Mouse (Mus musculus) telencephalon, adult 2 months (tissue): ENCODE results near the gene Ppp1r16b.

Source experiments
- DNase-seq: peaks from one replicate; pipeline ENCODE4 v3.0.0-alpha.2; 2011; ENCODE audit warnings: low read depth, low spot score

The Ppp1r16b gene

GRCm38 (mm10) chr2:158665098-158665497 is at the start of gene Ppp1r16b:
Gene Ppp1r16b, plus strand, starts transcription at chr2:158665398.
- DNase-seq, result no peak

GRCm38 (mm10) chr2:158615702-158616101 is 49.5 kb upstream of the Ppp1r16b start:
- DNase-seq, result no peak

- DNase-seq, result no peak
Observed at GRCm38 (mm10) chr2:158616296-158616695, 48.9 kb upstream of the Ppp1r16b start.

- DNase-seq, result no peak
Observed at GRCm38 (mm10) chr2:158616790-158617189, 48.4 kb upstream of the Ppp1r16b start.

- DNase-seq, result peak; percentile 89
Observed at GRCm38 (mm10) chr2:158624718-158625222, 40.4 kb upstream of the Ppp1r16b start, which contains the start of gene Actr5. Gene Actr5, plus strand, starts transcription at chr2:158624888.

GRCm38 (mm10) chr2:158625231-158625630 is 40.0 kb upstream of the Ppp1r16b start:
- DNase-seq, result no peak

GRCm38 (mm10) chr2:158625697-158626096 is 39.5 kb upstream of the Ppp1r16b start:
- no peak for DNase-seq

GRCm38 (mm10) chr2:158628858-158629257 is 36.3 kb upstream of the Ppp1r16b start:
- DNase-seq, result no peak

GRCm38 (mm10) chr2:158629414-158629813 is 35.8 kb upstream of the Ppp1r16b start:
- no peak for DNase-seq

GRCm38 (mm10) chr2:158631873-158632272 is 33.3 kb upstream of the Ppp1r16b start:
- DNase-seq, result no peak

GRCm38 (mm10) chr2:158641869-158642268 is 23.3 kb upstream of the Ppp1r16b start:
- no peak for DNase-seq

GRCm38 (mm10) chr2:158642587-158642986 is 22.6 kb upstream of the Ppp1r16b start:
- DNase-seq, result no peak

- peak; percentile 83 for DNase-seq
Observed at GRCm38 (mm10) chr2:158643791-158644190, 21.4 kb upstream of the Ppp1r16b start.

- DNase-seq, result no peak
Observed at GRCm38 (mm10) chr2:158651159-158651908, 13.9 kb upstream of the Ppp1r16b start.

- DNase-seq, result peak; percentile 81
Observed at GRCm38 (mm10) chr2:158652985-158653384, 12.2 kb upstream of the Ppp1r16b start.

- DNase-seq, result no peak
Observed at GRCm38 (mm10) chr2:158654717-158655116, 10.5 kb upstream of the Ppp1r16b start.

- no peak for DNase-seq
Observed at GRCm38 (mm10) chr2:158655806-158656205, 9.4 kb upstream of the Ppp1r16b start.

- DNase-seq, result no peak
Observed at GRCm38 (mm10) chr2:158658822-158659221, 6.4 kb upstream of the Ppp1r16b start.

GRCm38 (mm10) chr2:158659346-158659745 is 5.9 kb upstream of the Ppp1r16b start:
- DNase-seq, result no peak

GRCm38 (mm10) chr2:158666071-158666800 is 1.0 kb downstream of the Ppp1r16b start:
- no peak for DNase-seq

- DNase-seq, result no peak
Observed at GRCm38 (mm10) chr2:158667022-158667670, 1.9 kb downstream of the Ppp1r16b start.
